In genomic region chr6:119329936-119330335, GRCm38 (mm10) we compare ENCODE assay signal across 7 mouse cellular contexts. TPM values are rescaled to one million over a fixed set of nuclear protein-coding genes. Genes with fewer than 3 reads are reported as not detected.
DNase-seq lines count a peak whose midpoint lies in the region; ATAC-seq lines count a peak whose summit lies in the region.

No protein-coding gene starts in this region.

- no peaks in the 10 kb centered on the region for H3K9me3 ChIP-seq in kidney, embryonic 15.5 days (replicated peaks)
- no peaks in the 10 kb centered on the region for H3K9me3 ChIP-seq in embryonic facial prominence, embryonic 14.5 days (ENCODE audit: control insufficient read depth, low read length)
- no peaks in the 10 kb centered on the region for H3K9me3 ChIP-seq in hindbrain, embryonic 10.5 days
- H3K9me3 ChIP-seq in midbrain, embryonic 15.5 days = no peaks in the 10 kb centered on the region

- peak overlapping the region; percentile 64 for H3K4me2 ChIP-seq in kidney, embryonic 15.5 days
- H3K4me2 ChIP-seq in embryonic facial prominence, embryonic 14.5 days (ENCODE audit: low read depth, low read length) = peak overlapping the region; percentile 52; the same call in 1 of the 2 replicates
- peak overlapping the region; percentile 87 for H3K4me2 ChIP-seq in midbrain, embryonic 15.5 days

- peaks cover 62% of the 10 kb centered on the region for H3K4me1 ChIP-seq in kidney, embryonic 15.5 days
- peaks cover 3% of the 10 kb centered on the region; the same call in 1 of the 2 replicates for H3K4me1 ChIP-seq in embryonic facial prominence, embryonic 14.5 days (ENCODE audit: control insufficient read depth, insufficient read depth, low read length)
- peaks cover 54% of the 10 kb centered on the region for H3K4me1 ChIP-seq in hindbrain, embryonic 10.5 days (replicated peaks)
- H3K4me1 ChIP-seq in midbrain, embryonic 15.5 days = peaks cover 50% of the 10 kb centered on the region

- H3K9ac ChIP-seq in kidney, embryonic 15.5 days = no peak overlapping the region
- no peak overlapping the region for H3K9ac ChIP-seq in embryonic facial prominence, embryonic 14.5 days (ENCODE audit: low read depth, low read length)
- peak overlapping the region; percentile 69 for H3K9ac ChIP-seq in midbrain, embryonic 15.5 days

- no peak for DNase-seq in kidney, postnatal 10 days
- no peak for DNase-seq in embryonic facial prominence, embryonic 14.5 days (ENCODE audit: low spot score)
- DNase-seq in hindbrain, embryonic 10.5 days (ENCODE audit: low spot score) = no peak
- DNase-seq in gastrocnemius, adult 18-20 months (ENCODE audit: low spot score) = no peak

- peaks cover 61% of the 10 kb centered on the region for H3K27me3 ChIP-seq in kidney, embryonic 15.5 days
- H3K27me3 ChIP-seq in embryonic facial prominence, embryonic 14.5 days (replicated peaks; ENCODE audit: control insufficient read depth, insufficient read depth, low read length) = peaks cover 55% of the 10 kb centered on the region
- H3K27me3 ChIP-seq in hindbrain, embryonic 10.5 days (ENCODE audit: insufficient read depth, poor library complexity, severe bottlenecking) = peaks cover 93% of the 10 kb centered on the region
- H3K27me3 ChIP-seq in midbrain, embryonic 15.5 days (replicated peaks) = no peaks in the 10 kb centered on the region

- ATAC-seq in kidney, embryonic 15.5 days (replicated peaks; ENCODE audit: low FRiP score) = no peak
- ATAC-seq in embryonic facial prominence, embryonic 14.5 days (ENCODE audit: low read depth) = no peak
- ATAC-seq in midbrain, embryonic 15.5 days (replicated peaks) = peak; percentile 29; the same call in 1 of the 2 replicates
- no peak for ATAC-seq in inflammation-experienced regulatory T-cells, adult 6 months

- H3K27ac ChIP-seq in kidney, embryonic 15.5 days = no peak overlapping the region
- no peak overlapping the region for H3K27ac ChIP-seq in embryonic facial prominence, embryonic 14.5 days (replicated peaks; ENCODE audit: low read depth, low read length)
- H3K27ac ChIP-seq in hindbrain, embryonic 10.5 days = no peak overlapping the region
- peak overlapping the region; percentile 78 for H3K27ac ChIP-seq in midbrain, embryonic 15.5 days

- no peaks in the 10 kb centered on the region for H3K36me3 ChIP-seq in kidney, embryonic 15.5 days
- H3K36me3 ChIP-seq in embryonic facial prominence, embryonic 14.5 days (ENCODE audit: control insufficient read depth, insufficient read depth, low read length) = no peaks in the 10 kb centered on the region
- H3K36me3 ChIP-seq in hindbrain, embryonic 10.5 days = no peaks in the 10 kb centered on the region
- no peaks in the 10 kb centered on the region for H3K36me3 ChIP-seq in midbrain, embryonic 15.5 days (replicated peaks)

- peak overlapping the region; percentile 41 for H3K4me3 ChIP-seq in kidney, embryonic 15.5 days (replicated peaks)
- no peak overlapping the region for H3K4me3 ChIP-seq in embryonic facial prominence, embryonic 14.5 days (ENCODE audit: low read depth, low read length)
- H3K4me3 ChIP-seq in hindbrain, embryonic 10.5 days = peak overlapping the region; percentile 51
- H3K4me3 ChIP-seq in midbrain, embryonic 15.5 days = peak overlapping the region; percentile 74

- 17% methylated on average over 6 of the region's 6 CpGs for WGBS in kidney, embryonic 15.5 days
- whole genome bisulfite sequencing in embryonic facial prominence, embryonic 14.5 days = 14% methylated on average over 6 of the region's 6 CpGs
- 16% methylated on average over 6 of the region's 6 CpGs for WGBS in hindbrain, embryonic 10.5 days
- WGBS in midbrain, embryonic 15.5 days = 7% methylated on average over 6 of the region's 6 CpGs

RNA-seq across cellular contexts. Expression of gene Lrtm2, which starts 0.6 kb away (rescaled TPM):
- polyA plus RNA-seq in kidney, embryonic 15.5 days (2015; fragmentation: Nextera tagmentation; extraction: Ambion mirVana) = 0.14 and 0.26 TPM in 2 replicates
- 0.18 and 0.29 TPM in 2 replicates for polyA plus RNA-seq in embryonic facial prominence, embryonic 14.5 days (2014; fragmentation: Nextera tagmentation; extraction: Ambion mirVana)
- 0.12 and 0.16 TPM in 2 replicates for polyA plus RNA-seq in hindbrain, embryonic 10.5 days (2016; fragmentation: Nextera tagmentation; extraction: Ambion mirVana)
- 10.6 and 12.7 TPM in 2 replicates for polyA plus RNA-seq in midbrain, embryonic 15.5 days (2015; fragmentation: Nextera tagmentation; extraction: Ambion mirVana)
- polyA plus RNA-seq in inflammation-experienced regulatory T-cells, adult 6 months (2017; shearing (Covaris generic)) = under 1 TPM in 2 of 3 experiments, not detected in 1; 0.09 to 0.26 TPM
- total RNA-seq in gastrocnemius, adult 18-20 months (2021) = 1 to 10 TPM in 1 of 2 experiments, under 1 TPM in 1; 0.33 to 2.4 TPM
